8 mouse cellular contexts compared by ENCODE assay signal in the genomic region with DNA sequence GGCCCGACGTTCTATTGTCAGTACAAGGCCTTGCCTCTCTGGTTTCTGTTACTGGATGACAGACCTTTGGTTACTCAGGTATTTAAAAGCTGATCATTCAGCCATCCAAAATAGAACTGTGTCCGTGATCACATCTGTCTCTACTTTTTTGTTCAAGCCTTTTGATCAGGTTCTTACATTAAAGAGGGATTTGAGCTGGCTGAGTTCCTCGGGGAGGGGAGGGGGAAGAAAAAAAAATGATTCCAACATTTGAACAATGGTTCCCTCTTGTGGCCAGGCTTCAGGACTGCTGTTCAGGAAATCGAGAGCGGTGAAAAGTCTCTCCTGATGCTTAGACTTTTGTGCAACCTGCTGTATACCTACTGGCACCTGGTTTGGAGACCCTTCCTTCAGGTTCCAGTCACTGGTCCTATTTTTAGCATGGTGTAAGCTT.
DNase-seq lines count a peak whose midpoint lies in the region; ATAC-seq lines count a peak whose summit lies in the region.

No protein-coding gene starts in this region.

- no peaks in the 10 kb centered on the region for H3K36me3 ChIP-seq in hindbrain, embryonic 11.5 days (ENCODE audit: control insufficient read depth, insufficient read depth, low read length)
- no peaks in the 10 kb centered on the region for H3K36me3 ChIP-seq in neural tube, embryonic 12.5 days

- H3K4me1 ChIP-seq in hindbrain, embryonic 11.5 days (replicated peaks; ENCODE audit: control insufficient read depth, insufficient read depth, low read length), result no peaks in the 10 kb centered on the region
- H3K4me1 ChIP-seq in neural tube, embryonic 12.5 days, result no peaks in the 10 kb centered on the region

- no peak overlapping the region for H3K27ac ChIP-seq in hindbrain, embryonic 11.5 days (ENCODE audit: low read depth, low read length)
- H3K27ac ChIP-seq in neural tube, embryonic 12.5 days, result no peak overlapping the region

- no peak overlapping the region for H3K4me2 ChIP-seq in hindbrain, embryonic 11.5 days (replicated peaks; ENCODE audit: low read depth, low read length)
- no peak overlapping the region for H3K4me2 ChIP-seq in neural tube, embryonic 12.5 days (replicated peaks)

- peak; percentile 42 for ATAC-seq in hindbrain, embryonic 11.5 days (ENCODE audit: low FRiP score)
- ATAC-seq in neural tube, embryonic 12.5 days (ENCODE audit: low FRiP score, low read depth), result peak; percentile 35; the same call in 1 of the 2 replicates
- no peak for ATAC-seq in erythroid progenitor cell, adult 5-6 weeks (replicated peaks; ENCODE audit: low FRiP score, poor library complexity, severe bottlenecking)

- H3K4me3 ChIP-seq in hindbrain, embryonic 11.5 days (ENCODE audit: low read depth, low read length), result no peak overlapping the region
- H3K4me3 ChIP-seq in neural tube, embryonic 12.5 days, result no peak overlapping the region

- peak; percentile 5 to 58 for DNase-seq in adrenal gland, adult (ENCODE audit: inconsistent age in 2 of 2, low spot score in 1 of 2)
- DNase-seq in adrenal gland, postnatal 25 days, result no peak
- DNase-seq in ES-CJ7 (ENCODE audit: low read depth, low spot score), result peak; percentile 44
- DNase-seq in cerebellum, postnatal 4 days (ENCODE audit: low spot score in 2 of 2), result peak; percentile 25 to 56
- peak; percentile 71 for DNase-seq in hindbrain, embryonic 11.5 days (ENCODE audit: low spot score)
- DNase-seq in left cerebral cortex, adult 8-10 months (ENCODE audit: low spot score in 2 of 2), result peak; percentile 16 to 36

- no peaks in the 10 kb centered on the region for H3K27me3 ChIP-seq in hindbrain, embryonic 11.5 days (ENCODE audit: control insufficient read depth, insufficient read depth, low read length)
- H3K27me3 ChIP-seq in neural tube, embryonic 12.5 days (replicated peaks), result no peaks in the 10 kb centered on the region

- H3K9ac ChIP-seq in hindbrain, embryonic 11.5 days (ENCODE audit: low read depth, low read length), result no peak overlapping the region
- no peak overlapping the region for H3K9ac ChIP-seq in neural tube, embryonic 12.5 days

- no peaks in the 10 kb centered on the region for H3K9me3 ChIP-seq in hindbrain, embryonic 11.5 days (ENCODE audit: control insufficient read depth, low read length)
- H3K9me3 ChIP-seq in neural tube, embryonic 12.5 days, result no peaks in the 10 kb centered on the region

- 33% methylated on average over 6 of the region's 6 CpGs for WGBS in hindbrain, embryonic 11.5 days
- WGBS in neural tube, embryonic 12.5 days, result 37% methylated on average over 6 of the region's 6 CpGs
